ENCODE assay signal across 17 mouse cellular contexts in the genomic region with DNA sequence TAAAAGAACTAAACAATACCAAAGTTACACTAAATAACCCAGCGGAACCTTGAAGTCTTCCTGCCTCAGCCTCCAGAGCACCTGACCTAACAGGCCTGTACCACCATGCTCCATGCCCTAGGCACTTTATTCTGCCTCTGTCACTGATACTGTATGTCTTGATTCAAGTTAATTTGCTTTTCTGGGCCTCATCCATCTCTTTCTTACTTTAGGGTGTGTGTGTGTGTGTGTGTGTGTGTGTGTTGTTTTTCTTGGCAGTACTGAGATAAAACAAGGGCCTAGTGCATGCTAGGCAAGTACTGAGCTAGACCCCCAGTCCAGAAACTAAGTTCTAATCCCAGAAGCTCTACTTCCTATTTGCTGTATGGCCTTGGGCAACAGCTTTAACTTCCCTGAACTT. TPM values are rescaled to one million over a fixed set of nuclear protein-coding genes. Genes with fewer than 3 reads are reported as not detected.
A peak's percentile ranks its signal among the peaks of the same experiment; 100 is the strongest.
DNase-seq lines count a peak whose midpoint lies in the region; ATAC-seq lines count a peak whose summit lies in the region.
"Had no signal": no experiment of that assay in that cellular context is flagged by ENCODE, and none has a peak within 500 bp of the region (broad histone marks: within the 10 kb centered on the region; RNA-seq: fewer than 3 reads in every experiment).

No protein-coding gene starts in this region.

- no peak overlapping the region for H3K27ac ChIP-seq in limb, embryonic 10.5 days
- peak overlapping the region; percentile 93 for H3K27ac ChIP-seq in liver, embryonic 16.5 days (ENCODE audit: low read length)
- no peak overlapping the region for H3K27ac ChIP-seq in intestine, embryonic 15.5 days
- H3K27ac ChIP-seq: embryonic facial prominence, embryonic 12.5 days; forebrain, embryonic 12.5 days; midbrain, embryonic 13.5 days; stomach, postnatal 0 days had no signal

- no peaks in the 10 kb centered on the region for H3K27me3 ChIP-seq in megakaryocyte, embryonic 14.5 days (replicated peaks)
- no peaks in the 10 kb centered on the region for H3K27me3 ChIP-seq in limb, embryonic 10.5 days (ENCODE audit: low read depth, poor library complexity, severe bottlenecking)
- H3K27me3 ChIP-seq in liver, embryonic 16.5 days (ENCODE audit: control insufficient read depth, insufficient read depth, low read depth, low read length): no peaks in the 10 kb centered on the region
- H3K27me3 ChIP-seq in intestine, embryonic 15.5 days (replicated peaks): no peaks in the 10 kb centered on the region
- H3K27me3 ChIP-seq: embryonic facial prominence, embryonic 12.5 days; forebrain, embryonic 12.5 days; midbrain, embryonic 13.5 days had no signal

- no peak for ATAC-seq in megakaryocyte, adult 5-6 weeks (ENCODE audit: poor library complexity, severe bottlenecking)
- ATAC-seq in liver, embryonic 16.5 days (ENCODE audit: low read depth): no peak
- no peak for ATAC-seq in intestine, embryonic 15.5 days

- H3K9ac ChIP-seq in liver, embryonic 16.5 days (ENCODE audit: low read depth, low read length): peak overlapping the region; percentile 96
- no peak overlapping the region for H3K9ac ChIP-seq in intestine, embryonic 15.5 days
- H3K9ac ChIP-seq: midbrain, embryonic 13.5 days had no signal

- DNase-seq in heart, adult 11 months: peak; percentile 66
- no peak for DNase-seq in heart, adult 8-10 months (ENCODE audit: low spot score)
- DNase-seq in limb, embryonic 10.5 days (ENCODE audit: low spot score): no peak
- no peak for DNase-seq in adipocyte (ENCODE audit: low spot score)
- DNase-seq: adrenal gland, adult 8-10 months; cerebellum, postnatal 25 days; kidney, postnatal 14 days; lung, postnatal 14 days; retina, postnatal 1 day had no signal

- H3K4me1 ChIP-seq in megakaryocyte, embryonic 14.5 days: peaks cover 63% of the 10 kb centered on the region
- H3K4me1 ChIP-seq in limb, embryonic 10.5 days: peaks cover 5% of the 10 kb centered on the region; the same call in 1 of the 2 replicates
- peaks cover 37% of the 10 kb centered on the region for H3K4me1 ChIP-seq in liver, embryonic 16.5 days (ENCODE audit: control insufficient read depth, low read depth, low read length)
- no peaks in the 10 kb centered on the region for H3K4me1 ChIP-seq in intestine, embryonic 15.5 days (replicated peaks)

- H3K4me3 ChIP-seq in megakaryocyte, embryonic 14.5 days (replicated peaks): peak overlapping the region; percentile 91
- 0 out of 2 replicates have a peak overlapping the region, but pooled peaks have one; percentile 79 for H3K4me3 ChIP-seq in limb, embryonic 10.5 days
- H3K4me3 ChIP-seq in liver, embryonic 16.5 days (ENCODE audit: low read depth, low read length): peak overlapping the region; percentile 93
- no peak overlapping the region for H3K4me3 ChIP-seq in intestine, embryonic 15.5 days (replicated peaks)

- H3K36me3 ChIP-seq in megakaryocyte, embryonic 14.5 days (replicated peaks; ENCODE audit: low read length): peaks cover 46% of the 10 kb centered on the region
- no peaks in the 10 kb centered on the region for H3K36me3 ChIP-seq in limb, embryonic 10.5 days
- H3K36me3 ChIP-seq in liver, embryonic 16.5 days (ENCODE audit: control insufficient read depth, insufficient read depth): peaks cover 7% of the 10 kb centered on the region; the same call in 1 of the 2 replicates
- no peaks in the 10 kb centered on the region for H3K36me3 ChIP-seq in intestine, embryonic 15.5 days
- H3K36me3 ChIP-seq: embryonic facial prominence, embryonic 12.5 days; forebrain, embryonic 12.5 days had no signal

- no peaks in the 10 kb centered on the region for H3K9me3 ChIP-seq in megakaryocyte, embryonic 14.5 days
- H3K9me3 ChIP-seq in limb, embryonic 10.5 days (replicated peaks): no peaks in the 10 kb centered on the region
- H3K9me3 ChIP-seq in liver, embryonic 16.5 days (replicated peaks; ENCODE audit: control insufficient read depth, low read length): no peaks in the 10 kb centered on the region
- H3K9me3 ChIP-seq in intestine, embryonic 15.5 days: no peaks in the 10 kb centered on the region
- H3K9me3 ChIP-seq: embryonic facial prominence, embryonic 12.5 days; forebrain, embryonic 12.5 days; midbrain, embryonic 13.5 days had no signal

- 91% methylated on average over 1 of the region's 1 CpGs for WGBS in limb, embryonic 10.5 days
- WGBS in liver, embryonic 16.5 days (ENCODE audit: insufficient replicate concordance): 68% methylated on average over 1 of the region's 1 CpGs
- WGBS in intestine, embryonic 15.5 days: 100% methylated on average over 1 of the region's 1 CpGs

- peak overlapping the region; percentile 68 for H3K4me2 ChIP-seq in liver, embryonic 16.5 days (ENCODE audit: low read depth, low read length)
- H3K4me2 ChIP-seq in intestine, embryonic 15.5 days (replicated peaks): no peak overlapping the region

RNA-seq across cellular contexts. Expression of gene March2, which starts 1.2 kb away (rescaled TPM):
- total RNA-seq in heart, adult 8-10 months (2022): 100 to 1,000 TPM; 126 to 160 (median 136) TPM
- polyA plus RNA-seq in megakaryocyte, embryonic 14.5 days (2012; ENCODE audit: insufficient read depth, low replicate concordance): 77.9 and 126 TPM in 2 replicates
- 51.4 and 64.2 TPM in 2 replicates for total RNA-seq in megakaryocyte, adult 5-6 weeks (2015)
- 42.7 and 46.6 TPM in 2 replicates for total RNA-seq in megakaryocyte, adult 5-6 weeks (2017)
- 30.1 and 32.5 TPM in 2 replicates for polyA plus RNA-seq in limb, embryonic 10.5 days (2016; fragmentation: Nextera tagmentation; extraction: Ambion mirVana)
- 256 and 281 TPM in 2 replicates for polyA plus RNA-seq in liver, embryonic 16.5 days (2015; fragmentation: Nextera tagmentation; extraction: Ambion mirVana)
- polyA plus RNA-seq in intestine, embryonic 15.5 days (2015; fragmentation: Nextera tagmentation; extraction: Ambion mirVana): 49.4 and 52.7 TPM in 2 replicates

RNA-seq across cellular contexts. Expression of gene Hnrnpm, which starts 30.6 kb away (rescaled TPM):
- total RNA-seq in heart, adult 8-10 months (2022): 10 to 100 TPM; 76.0 to 96.9 (median 84.0) TPM
- polyA plus RNA-seq in megakaryocyte, embryonic 14.5 days (2012; ENCODE audit: insufficient read depth, low replicate concordance): 70.4 and 414 TPM in 2 replicates
- 362 and 391 TPM in 2 replicates for total RNA-seq in megakaryocyte, adult 5-6 weeks (2015)
- total RNA-seq in megakaryocyte, adult 5-6 weeks (2017): 264 and 265 TPM in 2 replicates
- 481 and 555 TPM in 2 replicates for polyA plus RNA-seq in limb, embryonic 10.5 days (2016; fragmentation: Nextera tagmentation; extraction: Ambion mirVana)
- polyA plus RNA-seq in liver, embryonic 16.5 days (2015; fragmentation: Nextera tagmentation; extraction: Ambion mirVana): 121 and 124 TPM in 2 replicates
- polyA plus RNA-seq in intestine, embryonic 15.5 days (2015; fragmentation: Nextera tagmentation; extraction: Ambion mirVana): 276 and 325 TPM in 2 replicates

RNA-seq across cellular contexts. Expression of gene Rab11b, which starts 43.1 kb away (rescaled TPM):
- 100 to 1,000 TPM; 248 to 275 (median 267) TPM for total RNA-seq in heart, adult 8-10 months (2022)
- polyA plus RNA-seq in megakaryocyte, embryonic 14.5 days (2012; ENCODE audit: insufficient read depth, low replicate concordance): 140 and 309 TPM in 2 replicates
- 94.0 and 104 TPM in 2 replicates for total RNA-seq in megakaryocyte, adult 5-6 weeks (2015)
- 26.7 and 41.1 TPM in 2 replicates for total RNA-seq in megakaryocyte, adult 5-6 weeks (2017)
- 325 and 350 TPM in 2 replicates for polyA plus RNA-seq in limb, embryonic 10.5 days (2016; fragmentation: Nextera tagmentation; extraction: Ambion mirVana)
- polyA plus RNA-seq in liver, embryonic 16.5 days (2015; fragmentation: Nextera tagmentation; extraction: Ambion mirVana): 107 and 115 TPM in 2 replicates
- polyA plus RNA-seq in intestine, embryonic 15.5 days (2015; fragmentation: Nextera tagmentation; extraction: Ambion mirVana): 206 and 218 TPM in 2 replicates
